Mouse (Mus musculus) Patski (cell line): ENCODE results near the gene Ubr4. TPM values are rescaled to one million over a fixed set of nuclear protein-coding genes. Genes with fewer than 3 reads are reported as not detected.

Source experiments
- ATAC-seq: fragments of 100-300 bp; one replicate; pipeline ENCODE4 v1.8.0; 2021
- CTCF ChIA-PET: fragments of 350-600 bp; sonication (Branson Sonifier 250); formaldehyde crosslinking; loops from one replicate; lab custom pipeline; 2022; ENCODE audit warnings: inconsistent platforms; lab: Charles Lee
- POLR2A ChIA-PET: fragments of 350-600 bp; sonication (Branson Sonifier 250); formaldehyde crosslinking; loops from one replicate; lab custom pipeline; 2022; ENCODE audit warnings: antibody characterized with exemption, inconsistent platforms; lab: Charles Lee
- DNase-seq: peaks from one replicate; pipeline ENCODE4 v3.0.0-alpha.2; 2011; ENCODE audit warnings: low read depth, low spot score
- H3K27me3 ChIP-seq: fragments of 371-371 bp; one replicate; pipeline ENCODE4 v1.5.1; 2021
- CTCF ChIP-seq: fragments of 100-300 bp; IDR thresholded peaks from one replicate; pipeline ENCODE4 v1.5.1; 2021
- in situ Hi-C: fragments of 300-500 bp; cut with MboI; formaldehyde crosslinking; loops from 3 replicates; pipeline ENCODE4 v1.11.1; 2018; ENCODE audit warnings: low pct_unique_long_range_greater_than_20kb, mixed read lengths
- polyA plus RNA-seq: library from polyadenylated mRNA; unstranded; gene quantifications from one replicate; pipeline ENCODE4 v1.2.3, GENCODE M21; 2021

Gene Ubr4
- polyA plus RNA-seq, 1 experiment from 2014 or later = 100 TPM

GRCm38 (mm10) chr4:139319740-139320139 lies 32.7 kb upstream of the Ubr4 start:
- no peak for DNase-seq
- in situ Hi-C loops = no loop called here
- CTCF ChIA-PET = interaction anchor here (1.1 kb wide), 1 partner anchor 17 kb away, joined by 3 read pairs; no protein-coding TSS in a partner anchor
- TF ChIP-seq CTCF = no peak
- POLR2A ChIA-PET = no interaction called here
- ATAC-seq = no peak
- H3K27me3 ChIP-seq = no peaks in the 10 kb centered on the region

DNA sequence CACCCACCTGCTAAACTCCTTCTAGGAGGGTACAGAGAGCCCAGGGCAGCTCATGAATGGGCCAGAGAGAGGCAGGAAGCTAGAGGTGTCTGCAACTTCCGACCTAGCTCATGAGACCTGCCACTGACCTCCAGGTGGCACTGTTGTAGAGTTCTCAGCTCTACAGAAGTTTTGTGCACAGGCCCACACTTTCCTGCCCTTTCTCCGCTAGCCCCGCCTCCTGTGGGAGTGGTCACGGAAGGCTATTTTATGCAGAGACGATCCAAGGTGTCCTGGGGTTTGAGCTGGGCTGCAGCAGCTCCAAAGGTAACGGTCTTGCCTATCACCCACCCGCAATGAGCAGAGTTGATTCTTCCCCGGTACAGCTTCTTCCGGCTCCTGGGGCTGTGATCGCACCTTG lies 21.8 kb upstream of the Ubr4 start:
- no peak for ATAC-seq
- no peak for TF ChIP-seq CTCF
- ChIA-PET CTCF (interaction anchor here (1.0 to 1.5 kb wide), 5 partner anchors 8 to 253 kb away, joined by 3 to 9 read pairs (median 3); partner anchors contain the start of genes Akr7a5 and Pqlc2), POLR2A (no interaction called here)
- DNase-seq = no peak
- no peaks in the 10 kb centered on the region for H3K27me3 ChIP-seq
- in situ Hi-C loops = no loop called here

GRCm38 (mm10) chr4:139334631-139335295 lies 17.6 kb upstream of the Ubr4 start:
- no peak for DNase-seq
- no peaks in the 10 kb centered on the region for H3K27me3 ChIP-seq
- POLR2A ChIA-PET = no interaction called here
- in situ Hi-C loops = no loop called here
- CTCF ChIA-PET = interaction anchor here (1.2 kb wide), 1 partner anchor 46 kb away, joined by 3 read pairs; no protein-coding TSS in a partner anchor
- no peak for ATAC-seq
- TF ChIP-seq CTCF = no peak

GRCm38 (mm10) chr4:139335507-139335906 lies 16.9 kb upstream of the Ubr4 start:
- TF ChIP-seq CTCF = no peak
- ChIA-PET POLR2A (no interaction called here), CTCF (interaction anchor here (1.2 kb wide), 1 partner anchor 47 kb away, joined by 3 read pairs; no protein-coding TSS in a partner anchor)
- in situ Hi-C loops = no loop called here
- no peaks in the 10 kb centered on the region for H3K27me3 ChIP-seq
- DNase-seq (no peak), ATAC-seq (no peak)

- TF ChIP-seq CTCF = no peak
- in situ Hi-C loops = no loop called here
- H3K27me3 ChIP-seq = no peaks in the 10 kb centered on the region
- DNase-seq = no peak
- no peak for ATAC-seq
- POLR2A ChIA-PET = no interaction called here
- CTCF ChIA-PET = interaction anchor here (0.5 to 1.0 kb wide), 6 partner anchors 10 to 177 kb away, joined by 3 to 4 read pairs (median 3); partner anchors contain the start of genes Akr7a5 and Pqlc2
Observed at GRCm38 (mm10) chr4:139336822-139337483, 15.5 kb upstream of the Ubr4 start.

GRCm38 (mm10) chr4:139338145-139338544 lies 14.3 kb upstream of the Ubr4 start:
- in situ Hi-C loops = no loop called here
- TF ChIP-seq CTCF = no peak
- DNase-seq (no peak), ATAC-seq (no peak)
- POLR2A ChIA-PET = no interaction called here
- CTCF ChIA-PET = interaction anchor here (0.9 to 1.5 kb wide), 3 partner anchors 8 to 50 kb away, joined by 4 to 9 read pairs (median 4); no protein-coding TSS in a partner anchor
- H3K27me3 ChIP-seq = no peaks in the 10 kb centered on the region

DNA sequence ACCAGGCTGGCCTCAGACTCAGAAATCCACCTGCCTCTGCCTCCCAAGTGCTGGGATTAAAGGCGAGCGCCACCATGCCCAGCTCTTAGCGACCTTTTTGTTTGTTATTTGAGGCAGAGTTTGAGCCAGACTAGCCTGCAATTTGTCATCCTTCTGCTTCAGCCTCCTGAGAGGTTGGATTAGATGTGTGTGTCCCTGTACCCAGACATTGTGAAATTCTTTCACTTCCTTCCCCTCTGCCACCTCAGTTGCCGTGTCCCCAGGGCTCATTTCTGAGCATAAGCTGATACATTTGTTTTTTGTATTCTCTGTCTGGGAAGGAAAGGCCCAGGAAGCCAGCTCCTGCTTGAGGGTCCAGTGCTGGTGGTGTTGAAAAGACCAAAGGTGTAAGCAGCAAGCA lies 11.6 kb upstream of the Ubr4 start:
- DNase-seq (no peak), ATAC-seq (no peak)
- in situ Hi-C loops = no loop called here
- CTCF ChIA-PET = interaction anchor here (0.9 kb wide), 1 partner anchor 10 kb away, joined by 3 read pairs; no protein-coding TSS in a partner anchor
- H3K27me3 ChIP-seq = no peaks in the 10 kb centered on the region
- TF ChIP-seq CTCF = no peak
- POLR2A ChIA-PET = interaction anchor here (0.6 kb wide), 1 partner anchor 29 kb away, joined by 3 read pairs; no protein-coding TSS in a partner anchor

GRCm38 (mm10) chr4:139341556-139342233 lies 10.7 kb upstream of the Ubr4 start:
- POLR2A ChIA-PET = no interaction called here
- DNase-seq = no peak
- no peaks in the 10 kb centered on the region for H3K27me3 ChIP-seq
- no peak for ATAC-seq
- TF ChIP-seq CTCF = no peak
- in situ Hi-C loops = no loop called here
- CTCF ChIA-PET = no interaction called here

- no peak for TF ChIP-seq CTCF
- no peaks in the 10 kb centered on the region for H3K27me3 ChIP-seq
- ATAC-seq (no peak), DNase-seq (no peak)
- ChIA-PET CTCF (no interaction called here), POLR2A (no interaction called here)
- in situ Hi-C loops = no loop called here
Observed at GRCm38 (mm10) chr4:139343718-139344117, 8.7 kb upstream of the Ubr4 start.

GRCm38 (mm10) chr4:139345416-139346019 lies 6.9 kb upstream of the Ubr4 start:
- DNase-seq = no peak
- ATAC-seq = no peak
- TF ChIP-seq CTCF = no peak
- H3K27me3 ChIP-seq = no peaks in the 10 kb centered on the region
- ChIA-PET POLR2A (no interaction called here), CTCF (no interaction called here)
- in situ Hi-C loops = no loop called here
